Mouse (Mus musculus): ENCODE measurements around the gene Rpl5. TPM values are rescaled to one million over a fixed set of nuclear protein-coding genes. Genes with fewer than 3 reads are reported as not detected.
"Not testable (repeated sequence)": the region's sequence is repeated elsewhere in the genome, so short reads cannot be mapped to it uniquely, and the experiment has no call there.

Gene Rpl5
- polyA plus RNA-seq, 1 experiment from 2014 or later: 62.6 TPM

GRCm38 (mm10) chr5:107873886-107874302 lies 26.4 kb upstream of the Rpl5 start:
- H3K27me3 ChIP-seq: no peaks in the 10 kb centered on the region
- no peaks in the 10 kb centered on the region for H3K9me3 ChIP-seq
- ATAC-seq (ENCODE audit: low FRiP score): no peak
- H3K36me3 ChIP-seq (replicated peaks): no peaks in the 10 kb centered on the region
- WGBS: 56% methylated on average over 7 of the region's 7 CpGs
- no peaks in the 10 kb centered on the region; the same call in 1 of the 2 replicates for H3K4me1 ChIP-seq
- no peak overlapping the region for H3K9ac ChIP-seq
- no peak overlapping the region for H3K4me3 ChIP-seq (replicated peaks)
- peak overlapping the region; percentile 25; the same call in 1 of the 2 replicates for H3K27ac ChIP-seq
- no peak overlapping the region for H3K4me2 ChIP-seq

- Histone ChIP-seq H3K4me1 (no peaks in the 10 kb centered on the region; the same call in 1 of the 2 replicates), H3K9me3 (no peaks in the 10 kb centered on the region), H3K27ac (peak within 1 kb of the TSS; percentile 25; the same call in 1 of the 2 replicates), H3K4me2 (no peak within 1 kb of the TSS), H3K4me3 (replicated peaks) (no peak within 1 kb of the TSS), H3K27me3 (no peaks in the 10 kb centered on the region), H3K36me3 (replicated peaks) (no peaks in the 10 kb centered on the region), H3K9ac (no peak within 1 kb of the TSS)
- 45% methylated on average over 4 of the region's 4 CpGs for WGBS
- ATAC-seq (ENCODE audit: low FRiP score): no peak
Measured at GRCm38 (mm10) chr5:107874561-107875260, 25.6 kb upstream of the Rpl5 start, which contains the start of gene Evi5. Gene Evi5 (minus strand): TSS chr5:107875107.

GRCm38 (mm10) chr5:107875261-107875611 lies 25.1 kb upstream of the Rpl5 start:
- no peak for ATAC-seq (ENCODE audit: low FRiP score)
- Histone ChIP-seq H3K9me3 (no peaks in the 10 kb centered on the region), H3K27me3 (no peaks in the 10 kb centered on the region)

GRCm38 (mm10) chr5:107877053-107877452 lies 23.2 kb upstream of the Rpl5 start:
- WGBS: 80% methylated on average over 1 of the region's 1 CpGs
- no peaks in the 10 kb centered on the region for H3K36me3 ChIP-seq (replicated peaks)
- no peak overlapping the region for H3K4me3 ChIP-seq (replicated peaks)
- no peaks in the 10 kb centered on the region for H3K27me3 ChIP-seq
- no peak overlapping the region for H3K4me2 ChIP-seq
- no peak overlapping the region for H3K27ac ChIP-seq
- H3K4me1 ChIP-seq: no peaks in the 10 kb centered on the region; the same call in 1 of the 2 replicates
- no peaks in the 10 kb centered on the region for H3K9me3 ChIP-seq
- ATAC-seq (ENCODE audit: low FRiP score): no peak
- no peak overlapping the region for H3K9ac ChIP-seq

More at GRCm38 (mm10) chr5:107875261-107875611, 25.1 kb upstream of the Rpl5 start:
- H3K36me3 ChIP-seq (replicated peaks): no peaks in the 10 kb centered on the region
- H3K27ac ChIP-seq: no peak overlapping the region
- H3K4me3 ChIP-seq (replicated peaks): no peak overlapping the region
- no peaks in the 10 kb centered on the region; the same call in 1 of the 2 replicates for H3K4me1 ChIP-seq
- no peak overlapping the region for H3K9ac ChIP-seq
- H3K4me2 ChIP-seq: no peak overlapping the region

GRCm38 (mm10) chr5:107880710-107881109 lies 19.6 kb upstream of the Rpl5 start:
- H3K4me3 ChIP-seq (replicated peaks): no peak overlapping the region

GRCm38 (mm10) chr5:107889994-107890888 lies 10.1 kb upstream of the Rpl5 start:
- no peak overlapping the region for H3K4me2 ChIP-seq
- no peak overlapping the region for H3K9ac ChIP-seq
- ATAC-seq (ENCODE audit: low FRiP score): no peak
- H3K27ac ChIP-seq: no peak overlapping the region
- no peaks in the 10 kb centered on the region for H3K4me1 ChIP-seq
- no peak overlapping the region for H3K4me3 ChIP-seq (replicated peaks)
- H3K36me3 ChIP-seq (replicated peaks): no peaks in the 10 kb centered on the region
- no peaks in the 10 kb centered on the region for H3K27me3 ChIP-seq
- no peaks in the 10 kb centered on the region for H3K9me3 ChIP-seq
- 66% methylated on average over 9 of the region's 9 CpGs for WGBS

More at GRCm38 (mm10) chr5:107880710-107881109, 19.6 kb upstream of the Rpl5 start:
- H3K27me3 ChIP-seq: no peaks in the 10 kb centered on the region
- 81% methylated on average over 5 of the region's 5 CpGs for WGBS
- H3K36me3 ChIP-seq (replicated peaks): no peaks in the 10 kb centered on the region
- no peak overlapping the region for H3K9ac ChIP-seq
- ATAC-seq (ENCODE audit: low FRiP score): no peak
- H3K4me2 ChIP-seq: no peak overlapping the region
- H3K4me1 ChIP-seq: no peaks in the 10 kb centered on the region
- H3K27ac ChIP-seq: no peak overlapping the region
- no peaks in the 10 kb centered on the region for H3K9me3 ChIP-seq

GRCm38 (mm10) chr5:107891515-107891914 lies 8.8 kb upstream of the Rpl5 start:
- H3K4me3 ChIP-seq (replicated peaks); H3K9me3 ChIP-seq; H3K4me1 ChIP-seq; H3K4me2 ChIP-seq; H3K27ac ChIP-seq; H3K27me3 ChIP-seq; H3K9ac ChIP-seq; H3K36me3 ChIP-seq (replicated peaks); ATAC-seq (ENCODE audit: low FRiP score): not testable (repeated sequence)
- WGBS: no CpG with 5 or more reads among the region's 1 CpGs

- Histone ChIP-seq H3K9ac (no peak overlapping the region), H3K4me2 (no peak overlapping the region), H3K27ac (no peak overlapping the region), H3K36me3 (replicated peaks) (no peaks in the 10 kb centered on the region), H3K4me3 (replicated peaks) (no peak overlapping the region), H3K27me3 (no peaks in the 10 kb centered on the region), H3K4me1 (no peaks in the 10 kb centered on the region), H3K9me3 (no peaks in the 10 kb centered on the region)
- ATAC-seq (ENCODE audit: low FRiP score): no peak
- 72% methylated on average over 7 of the region's 7 CpGs for WGBS
Measured at GRCm38 (mm10) chr5:107894676-107895075, 5.6 kb upstream of the Rpl5 start.

GRCm38 (mm10) chr5:107896265-107896664 lies 4.0 kb upstream of the Rpl5 start:
- Histone ChIP-seq H3K9me3 (no peaks in the 10 kb centered on the region), H3K4me3 (replicated peaks) (no peak overlapping the region), H3K27me3 (no peaks in the 10 kb centered on the region), H3K27ac (no peak overlapping the region), H3K4me2 (no peak overlapping the region), H3K9ac (no peak overlapping the region), H3K4me1 (no peaks in the 10 kb centered on the region; the same call in 1 of the 2 replicates), H3K36me3 (replicated peaks) (no peaks in the 10 kb centered on the region)
- 72% methylated on average over 1 of the region's 1 CpGs for whole genome bisulfite sequencing
- ATAC-seq (ENCODE audit: low FRiP score): no peak

- H3K9ac ChIP-seq: peak overlapping the region; percentile 91
- H3K27me3 ChIP-seq: no peaks in the 10 kb centered on the region
- peaks cover 39% of the 10 kb centered on the region for H3K36me3 ChIP-seq (replicated peaks)
- H3K4me2 ChIP-seq: peak overlapping the region; percentile 81
- H3K9me3 ChIP-seq: no peaks in the 10 kb centered on the region
- H3K4me1 ChIP-seq: peaks cover 15% of the 10 kb centered on the region
- ATAC-seq (ENCODE audit: low FRiP score): no peak; the same call in 1 of the 2 replicates
- WGBS: under 1% methylated on average over 23 of the region's 23 CpGs
- H3K4me3 ChIP-seq (replicated peaks): peak overlapping the region; percentile 70
- peak overlapping the region; percentile 91 for H3K27ac ChIP-seq
Measured at GRCm38 (mm10) chr5:107901014-107901615, 813 bp downstream of the Rpl5 start.

GRCm38 (mm10) chr5:107904325-107904724 lies 4.0 kb downstream of the Rpl5 start:
- H3K4me3 ChIP-seq (replicated peaks): no peak overlapping the region
- no peak overlapping the region for H3K4me2 ChIP-seq
- H3K9me3 ChIP-seq: no peaks in the 10 kb centered on the region
- peaks cover 15% of the 10 kb centered on the region for H3K4me1 ChIP-seq
- ATAC-seq (ENCODE audit: low FRiP score): no peak
- H3K36me3 ChIP-seq (replicated peaks): peaks cover 70% of the 10 kb centered on the region
- WGBS: 84% methylated on average over 3 of the region's 3 CpGs
- no peak overlapping the region for H3K27ac ChIP-seq
- no peak overlapping the region for H3K9ac ChIP-seq
- no peaks in the 10 kb centered on the region for H3K27me3 ChIP-seq

- no peaks in the 10 kb centered on the region for H3K4me1 ChIP-seq
- H3K4me3 ChIP-seq (replicated peaks): no peak overlapping the region
- no peak overlapping the region for H3K27ac ChIP-seq
- ATAC-seq (ENCODE audit: low FRiP score): no peak
- no peaks in the 10 kb centered on the region for H3K9me3 ChIP-seq
- 96% methylated on average over 2 of the region's 2 CpGs for WGBS
- H3K9ac ChIP-seq: no peak overlapping the region
- peaks cover 63% of the 10 kb centered on the region for H3K36me3 ChIP-seq (replicated peaks)
- no peak overlapping the region for H3K4me2 ChIP-seq
- no peaks in the 10 kb centered on the region for H3K27me3 ChIP-seq
Measured at GRCm38 (mm10) chr5:107908514-107909110, 8.3 kb downstream of the Rpl5 start.
